Mouse (Mus musculus): ENCODE measurements around the gene Fam168a.

GRCm38 (mm10) chr7:100658093-100658578, 48.3 kb upstream of the Fam168a start:
- TF ChIP-seq CTCF (IDR thresholded peaks at IDR 0.05; ENCODE audit: extremely low read depth, insufficient read depth, low read length) (no peak), POLR2A (IDR thresholded peaks at IDR 0.05; ENCODE audit: extremely low read depth, insufficient read depth, low read length) (peak; percentile 22; the same call in 1 of the 2 replicates)

Measured in cortical plate, adult 2 months (tissue).